Mouse (Mus musculus) left cerebral cortex, postnatal 4 days (tissue): ENCODE results near the gene Nme4. TPM values are rescaled to one million over a fixed set of nuclear protein-coding genes. Genes with fewer than 3 reads are reported as not detected.

ENCODE experiments used
- total RNA-seq, 2 experiments: library from RNA; stranded (reverse); gene quantifications; 2 replicates each; pipeline ENCODE4 v1.2.3; 2021

Gene Nme4
- total RNA-seq, 2 experiments from 2014 or later: 8.9 to 9.6 TPM

Other genes with a start within 250 kb of the Nme4 start
- gene Wdr90, start 234.1 kb downstream of the Nme4 start, total RNA-seq: 10 to 100 TPM; 37.4 to 39.4 TPM
- gene Mcrip2, start 226.8 kb downstream of the Nme4 start, total RNA-seq: 10 to 100 TPM; 16.7 to 18.3 TPM
- 10 to 100 TPM; 24.1 to 25.8 TPM for gene Mettl26, start 220.5 kb downstream of the Nme4 start, total RNA-seq
- gene Wfikkn1, start 214.7 kb downstream of the Nme4 start, total RNA-seq: 1 to 10 TPM; 1.3 to 2.2 TPM
- gene Rab40c, start 175.9 kb downstream of the Nme4 start, total RNA-seq: 10 to 100 TPM; 47.0 to 47.2 TPM
- gene Pigq, start 150.7 kb downstream of the Nme4 start, total RNA-seq: 100 to 1,000 TPM in 1 of 2 experiments, 10 to 100 TPM in 1; 87.1 to 104 TPM
- not detected for gene Nhlrc4, start 150.6 kb downstream of the Nme4 start, total RNA-seq
- not detected for gene A930017K11Rik, start 143.0 kb downstream of the Nme4 start, total RNA-seq
- gene Capn15, start 109.8 kb downstream of the Nme4 start, total RNA-seq: 10 to 100 TPM; 42.2 to 45.9 TPM
- gene Rab11fip3, start 26.0 kb downstream of the Nme4 start, total RNA-seq: 10 to 100 TPM; 79.6 to 82.5 TPM
- 10 to 100 TPM; 21.7 to 24.3 TPM for gene Decr2, start 5.3 kb downstream of the Nme4 start, total RNA-seq
- gene Tmem8, start 17.7 kb upstream of the Nme4 start, total RNA-seq: 1 to 10 TPM; 7.0 to 7.7 TPM
- gene Mrpl28, start 27.9 kb upstream of the Nme4 start, total RNA-seq: 10 to 100 TPM; 74.2 to 80.5 TPM
- 10 to 100 TPM; 37.5 to 37.8 TPM for gene Axin1, start 43.1 kb upstream of the Nme4 start, total RNA-seq
- gene Pdia2, start 103.5 kb upstream of the Nme4 start, total RNA-seq: under 1 TPM; 0.40 to 0.80 TPM
- 10 to 100 TPM; 46.8 to 48.6 TPM for gene Rgs11, start 107.3 kb upstream of the Nme4 start, total RNA-seq
- gene Arhgdig, start 112.2 kb upstream of the Nme4 start, total RNA-seq: 100 to 1,000 TPM; 165 to 166 TPM
- gene Fam234a, start 148.6 kb upstream of the Nme4 start, total RNA-seq: 10 to 100 TPM; 25.3 to 29.9 TPM
- gene Luc7l, start 157.3 kb upstream of the Nme4 start, total RNA-seq: 100 to 1,000 TPM; 106 to 112 TPM